Mouse (Mus musculus) CH12F3 (cell line): ENCODE measurements around the gene Rpl12.

Experiments
- in situ Hi-C: fragments of 300-500 bp; cut with MboI; formaldehyde crosslinking; loops from 2 replicates; pipeline ENCODE4 v1.14.3; 2020; ENCODE audit warnings: low sequenced_read_pairs

Rpl12 gene

DNA sequence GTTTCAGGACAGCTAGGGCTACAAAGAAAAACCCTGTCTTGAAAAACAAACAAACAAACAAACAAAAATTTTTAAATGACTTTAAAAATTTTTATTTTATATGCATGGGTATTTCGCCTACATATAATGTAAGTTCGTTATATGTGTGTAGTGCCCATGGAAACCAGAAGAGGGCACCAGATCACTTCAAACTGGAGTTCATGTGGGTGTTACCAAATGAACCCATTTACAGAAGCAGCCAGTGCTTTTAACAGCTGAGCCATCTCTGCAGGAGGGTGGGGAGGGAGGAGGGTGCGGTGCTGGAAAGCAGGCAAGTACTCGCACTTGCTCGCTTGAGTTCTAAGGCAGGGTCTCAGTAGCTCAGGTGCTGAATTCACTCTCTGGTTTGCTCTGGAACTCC, 21.9 kb upstream of the Rpl12 start:
- in situ Hi-C loops, result no loop called here

- in situ Hi-C loops, result no loop called here
These were observed 20.9 kb upstream of the Rpl12 start for GRCm38 (mm10) chr2:32940483-32940882.

DNA sequence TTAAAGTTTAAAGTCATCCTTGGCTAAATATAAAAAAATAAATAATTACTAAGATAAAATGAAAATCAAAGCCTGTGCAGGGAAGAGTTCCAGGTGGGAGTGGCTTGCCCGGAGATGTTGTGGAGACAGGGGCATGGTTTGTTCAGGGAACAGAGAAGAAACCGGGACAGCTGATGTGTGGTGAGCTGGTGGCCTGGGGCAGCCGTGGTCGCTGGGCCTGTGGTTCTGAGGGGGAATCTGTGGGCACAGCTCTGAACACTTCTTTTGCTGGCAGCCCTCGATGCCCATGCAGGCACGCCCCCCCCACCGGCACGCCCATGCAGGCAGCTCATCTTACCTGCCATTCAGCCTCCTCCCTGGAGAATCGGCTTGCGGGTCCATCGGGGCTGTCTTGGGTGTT, 13.9 kb upstream of the Rpl12 start:
- in situ Hi-C loops, result no loop called here

GRCm38 (mm10) chr2:32954581-32954980, 6.8 kb upstream of the Rpl12 start:
- in situ Hi-C loops, result no loop called here

GRCm38 (mm10) chr2:32957344-32957743, 4.0 kb upstream of the Rpl12 start:
- in situ Hi-C loops, result no loop called here

- in situ Hi-C loops, result no loop called here
These were observed 1.1 kb upstream of the Rpl12 start for GRCm38 (mm10) chr2:32960273-32960672.

GRCm38 (mm10) chr2:32962062-32962874, 909 bp downstream of the Rpl12 start:
- in situ Hi-C loops, result no loop called here

DNA sequence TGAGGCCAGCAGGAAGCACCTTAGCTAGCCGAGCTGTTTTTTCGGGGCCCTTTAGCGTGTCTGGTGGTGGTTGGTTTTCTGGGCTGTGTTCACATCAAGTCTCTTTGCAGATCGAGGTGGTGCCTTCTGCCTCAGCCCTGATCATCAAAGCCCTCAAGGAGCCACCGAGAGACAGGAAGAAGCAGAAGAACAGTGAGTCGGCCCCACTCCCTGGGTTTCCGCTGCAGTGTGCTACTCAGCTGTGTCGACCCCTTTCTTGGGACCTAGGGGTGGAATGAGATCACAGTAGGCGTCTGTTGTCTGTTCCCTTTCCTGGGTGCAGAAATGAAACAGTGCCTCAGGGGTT, 1.5 kb downstream of the Rpl12 start:
- in situ Hi-C loops, result no loop called here

- in situ Hi-C loops, result no loop called here
These were observed 2.2 kb downstream of the Rpl12 start for GRCm38 (mm10) chr2:32963544-32963943.

DNA sequence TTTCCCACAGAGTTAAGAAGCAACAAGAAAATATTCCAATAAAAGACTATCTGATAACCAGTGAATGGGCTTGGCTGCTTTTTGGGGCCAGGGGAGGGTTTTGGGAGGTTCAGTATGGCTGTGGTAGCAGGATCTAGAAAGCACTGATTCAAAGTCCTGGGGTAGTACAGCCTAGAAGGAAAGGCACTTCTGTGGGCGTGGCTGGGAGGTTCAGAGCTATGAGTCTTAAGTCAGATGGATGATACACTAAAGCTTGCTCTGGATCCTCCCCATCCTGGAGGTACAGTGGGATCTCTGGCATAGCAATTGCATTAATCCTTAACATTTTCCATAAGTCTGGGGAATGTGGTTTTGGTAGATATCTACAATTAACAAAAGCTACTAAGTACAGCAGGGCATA, 2.6 kb downstream of the Rpl12 start:
- in situ Hi-C loops, result no loop called here

DNA sequence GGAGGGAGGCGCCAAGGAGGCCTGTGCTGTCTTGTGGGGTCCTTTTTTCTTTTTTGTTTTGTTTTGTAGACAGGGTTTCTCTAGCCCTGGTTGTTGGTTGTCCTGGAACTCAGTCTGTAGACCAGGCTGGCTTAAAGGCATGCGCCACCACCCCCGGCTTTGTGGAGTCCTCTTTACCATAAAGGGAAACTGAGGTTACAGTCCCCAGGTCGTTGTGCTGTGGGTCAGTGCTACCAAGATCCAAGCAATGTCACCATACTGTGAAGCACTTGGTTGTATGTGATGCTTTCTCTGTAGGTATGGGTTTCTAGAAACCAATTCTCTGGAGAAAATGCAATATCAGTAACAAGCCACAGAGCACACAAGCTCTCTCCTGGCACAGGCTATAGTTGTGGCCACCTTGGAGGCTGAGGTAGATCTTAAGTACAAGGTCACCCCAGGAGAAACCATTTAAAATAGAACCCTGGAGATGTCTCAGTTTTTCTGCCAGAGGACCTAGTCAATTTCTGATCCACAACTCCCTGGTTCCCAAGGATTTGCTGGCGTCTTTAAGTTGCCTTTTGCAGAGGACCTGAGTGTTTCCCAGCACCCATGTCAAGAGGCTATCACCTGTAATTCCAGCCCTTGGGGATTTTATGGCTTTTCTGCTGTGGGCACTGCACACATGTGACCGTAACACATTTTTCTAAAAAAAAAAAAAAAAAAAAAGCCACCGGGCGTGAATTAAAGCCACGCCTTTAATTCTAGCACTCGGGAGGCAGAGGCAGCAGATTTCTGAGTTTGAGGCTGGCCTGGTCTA, 3.5 kb downstream of the Rpl12 start:
- in situ Hi-C loops, result no loop called here

- in situ Hi-C loops, result no loop called here
These were observed 4.3 kb downstream of the Rpl12 start for GRCm38 (mm10) chr2:32965511-32966183.

DNA sequence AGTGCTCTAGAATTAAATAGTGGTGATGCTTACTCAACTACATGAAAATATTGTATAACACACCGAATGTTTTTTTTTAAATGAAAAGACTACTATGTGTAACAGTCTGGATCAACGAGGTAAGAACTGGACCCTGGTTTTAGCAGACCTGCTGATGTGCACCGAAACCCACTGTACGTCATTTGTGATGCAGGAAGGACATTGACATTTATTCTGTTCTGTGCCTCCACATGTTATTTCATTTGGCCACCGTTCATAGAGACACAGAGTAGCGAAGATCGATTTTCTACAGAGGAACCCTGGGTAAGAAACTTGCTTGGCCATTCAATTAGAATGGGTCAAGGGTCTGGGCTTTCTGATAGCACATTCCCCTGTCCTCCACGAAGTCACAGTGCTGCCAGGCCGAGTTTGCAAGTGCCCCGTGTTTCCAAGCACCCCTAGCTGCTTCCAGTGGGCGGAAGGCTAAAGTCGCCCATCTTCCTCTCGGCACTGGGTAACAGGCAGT, 4.9 kb downstream of the Rpl12 start:
- in situ Hi-C loops, result no loop called here

DNA sequence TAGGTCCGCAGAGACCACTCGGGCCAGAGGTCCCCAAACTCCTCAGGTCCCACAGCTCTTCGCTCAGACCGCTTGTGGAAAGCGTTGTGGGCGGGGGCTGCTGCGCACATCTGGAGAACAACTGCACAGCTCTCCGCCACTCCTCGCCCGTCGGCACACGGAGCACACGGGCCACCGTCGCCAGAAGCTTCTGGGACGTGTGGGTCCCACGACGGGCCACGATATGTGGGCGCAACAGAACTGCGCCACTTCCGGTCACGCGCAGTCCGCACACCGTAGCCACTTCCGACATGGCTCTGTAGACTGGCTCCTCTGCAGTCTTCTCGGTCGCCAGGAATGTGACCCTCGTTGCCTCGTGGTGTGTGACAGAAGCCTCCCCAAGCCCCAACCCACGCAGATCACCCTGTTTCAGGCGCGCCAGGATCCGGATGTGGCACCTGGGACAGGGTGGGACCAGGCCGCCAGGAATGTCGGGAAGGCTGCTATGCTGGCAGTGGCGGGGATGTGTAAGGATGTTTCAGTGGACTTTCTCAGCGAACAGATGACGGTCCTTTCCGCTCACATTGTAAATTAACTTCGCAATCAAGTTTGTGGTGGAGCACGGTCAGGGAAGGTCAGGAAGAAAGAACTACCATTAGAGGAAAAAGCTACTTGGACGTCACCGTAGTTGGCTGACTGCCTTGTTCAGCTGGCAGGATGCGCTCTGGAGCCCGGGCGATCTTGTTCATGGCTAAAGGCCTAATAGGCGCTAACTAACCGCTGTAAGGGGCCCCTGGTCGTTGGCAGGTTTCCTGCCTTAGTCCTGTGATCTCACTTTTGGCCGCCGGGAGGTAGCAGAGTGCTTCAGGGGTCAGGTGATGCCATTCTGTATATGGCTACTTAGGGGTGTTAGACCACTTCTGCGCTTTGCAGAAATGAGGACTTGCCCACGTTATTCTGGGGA, 5.6 kb downstream of the Rpl12 start:
- in situ Hi-C loops, result no loop called here

DNA sequence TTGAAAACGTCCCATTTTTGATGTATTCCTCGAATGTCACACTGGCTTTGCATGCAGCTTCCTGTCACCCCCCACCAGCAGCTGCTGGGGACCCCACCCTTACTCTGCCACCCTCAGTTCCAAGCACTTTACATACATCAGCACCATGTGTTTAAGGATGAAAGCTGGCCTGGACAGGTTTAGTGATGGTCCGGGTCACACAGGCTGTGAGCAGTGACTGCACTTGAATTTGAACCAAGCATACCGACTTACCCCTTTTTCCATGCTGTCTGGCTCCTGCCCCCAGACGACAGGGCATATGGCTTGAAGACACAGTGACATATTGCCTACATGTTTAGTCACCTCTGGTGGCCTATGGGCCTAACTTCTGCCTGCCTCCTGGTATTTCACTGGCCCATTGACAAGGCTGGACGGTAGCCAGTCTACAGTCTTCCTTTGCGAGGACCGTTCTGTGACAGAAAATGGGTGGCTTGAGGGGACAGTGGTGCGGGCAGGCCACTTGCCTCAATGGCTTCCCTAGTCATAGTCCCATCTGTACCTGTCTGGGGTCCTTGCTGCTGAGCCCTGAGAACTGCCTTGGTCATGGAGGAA, 6.8 kb downstream of the Rpl12 start:
- in situ Hi-C loops, result no loop called here

- in situ Hi-C loops, result no loop called here
These were observed 8.0 kb downstream of the Rpl12 start for GRCm38 (mm10) chr2:32969326-32969725.

DNA sequence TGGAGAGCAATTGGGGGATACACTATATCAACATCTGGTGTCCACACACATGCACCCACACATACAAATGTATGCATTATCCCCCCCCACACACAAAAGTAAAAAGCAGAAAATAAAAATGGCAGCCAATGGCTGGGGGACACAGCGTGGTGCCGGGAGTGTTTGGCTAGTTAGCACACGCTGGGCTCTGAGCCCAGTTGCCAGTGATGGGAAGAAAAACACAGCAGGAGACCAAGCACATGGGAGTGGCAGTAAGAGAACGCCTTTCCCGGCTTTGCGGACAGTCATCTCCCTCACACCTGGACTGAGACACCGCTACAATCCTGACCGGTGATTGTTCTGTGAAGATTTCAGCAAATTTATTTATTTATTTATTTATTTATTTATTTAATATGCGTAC, 9.9 kb downstream of the Rpl12 start:
- in situ Hi-C loops, result no loop called here

DNA sequence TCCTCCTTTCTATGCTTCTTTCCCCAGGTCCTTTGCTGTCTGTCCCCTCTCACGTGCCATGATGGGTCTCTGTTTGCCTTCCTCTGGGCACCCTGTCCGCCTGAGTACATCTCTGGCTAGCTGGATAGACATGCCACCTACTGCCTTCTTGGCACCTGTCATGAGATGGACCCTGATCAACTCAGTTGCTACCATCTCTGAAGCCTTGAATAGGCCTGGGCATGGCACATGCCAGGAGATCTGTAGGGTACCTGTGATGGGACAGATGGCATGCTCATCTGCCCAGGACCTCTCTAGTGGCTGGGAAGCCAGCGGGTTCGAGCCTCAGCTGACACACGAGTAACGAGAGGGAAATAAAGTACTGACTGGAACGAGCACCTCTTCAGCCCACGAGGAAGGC, 12.9 kb downstream of the Rpl12 start:
- in situ Hi-C loops, result no loop called here

- in situ Hi-C loops, result no loop called here
These were observed 15.8 kb downstream of the Rpl12 start for GRCm38 (mm10) chr2:32977114-32977513.

- in situ Hi-C loops, result no loop called here
These were observed 17.3 kb downstream of the Rpl12 start for GRCm38 (mm10) chr2:32978675-32979074.
